In genomic region chr1:172162009-172162408, GRCm38 (mm10) we compare ENCODE assay signal across 9 mouse cellular contexts. TPM values are rescaled to one million over a fixed set of nuclear protein-coding genes. Genes with fewer than 3 reads are reported as not detected.
DNase-seq lines count a peak whose midpoint lies in the region; ATAC-seq and TF ChIP-seq lines count a peak whose summit lies in the region.
"Had no signal": no experiment of that assay in that cellular context is flagged by ENCODE, and none has a peak within 500 bp of the region (broad histone marks: within the 10 kb centered on the region; RNA-seq: fewer than 3 reads in every experiment).

No protein-coding gene starts in this region.

- no peaks in the 10 kb centered on the region for H3K9me3 ChIP-seq in liver, embryonic 14.5 days (ENCODE audit: control insufficient read depth, low read length)
- H3K9me3 ChIP-seq in kidney, postnatal 0 days (replicated peaks; ENCODE audit: low read length), result no peaks in the 10 kb centered on the region
- H3K9me3 ChIP-seq: liver, embryonic 13.5 days had no signal

- H3K4me1 ChIP-seq in liver, embryonic 14.5 days (replicated peaks; ENCODE audit: control insufficient read depth in 2 of 2, insufficient read depth in 2 of 2, low read length in 1 of 2), result peaks cover 3 to 4% of the 10 kb centered on the region in 2 experiments; a peak in 2 of 4 replicates
- peaks cover 3% of the 10 kb centered on the region; the same call in 1 of the 2 replicates for H3K4me1 ChIP-seq in kidney, postnatal 0 days (replicated peaks; ENCODE audit: insufficient read depth, low read length)

- peak; percentile 49; the same call in 1 of the 2 replicates for TF ChIP-seq CTCF in liver, embryonic 14.5 days (IDR thresholded peaks at IDR 0.05; ENCODE audit: low read depth)
- peak; percentile 65; the same call in 1 of the 2 replicates for TF ChIP-seq CTCF in kidney, postnatal 0 days (IDR thresholded peaks at IDR 0.05; ENCODE audit: low read depth)

- no peak for ATAC-seq in liver, embryonic 14.5 days (ENCODE audit: insufficient read depth)
- no peak for ATAC-seq in kidney, postnatal 0 days (replicated peaks; ENCODE audit: low FRiP score, low read depth)

- H3K27me3 ChIP-seq in liver, embryonic 14.5 days (ENCODE audit: control insufficient read depth, insufficient read depth, low read length), result no peaks in the 10 kb centered on the region
- no peaks in the 10 kb centered on the region for H3K27me3 ChIP-seq in kidney, postnatal 0 days (ENCODE audit: insufficient read depth, low read length)
- H3K27me3 ChIP-seq: liver, embryonic 13.5 days had no signal

- peak; percentile 43 for DNase-seq in embryo, embryonic 10 days (ENCODE audit: low spot score)
- no peak for DNase-seq in embryo, embryonic 9.5 days (ENCODE audit: extremely low spot score)
- DNase-seq in liver, embryonic 14.5 days (ENCODE audit: low read depth in 3 of 3, low spot score in 3 of 3), result no peak
- no peak for DNase-seq in liver
- peak; percentile 58 for DNase-seq in cerebellum, adult 9-11 months
- DNase-seq in kidney, postnatal 0 days (ENCODE audit: low spot score), result peak; percentile 58
- peak; percentile 27 to 35 for DNase-seq in natural killer cell, adult 2 months (ENCODE audit: low spot score in 2 of 2)
- DNase-seq in testis, postnatal 10 days (ENCODE audit: low spot score), result no peak
- DNase-seq: liver, embryonic 13.5 days had no signal

- WGBS in liver, embryonic 14.5 days (ENCODE audit: insufficient replicate concordance), result 83% methylated on average over 1 of the region's 1 CpGs
- 93% methylated on average over 1 of the region's 1 CpGs for WGBS in kidney, postnatal 0 days

- H3K27ac ChIP-seq in liver, embryonic 14.5 days, result no peak overlapping the region
- H3K27ac ChIP-seq in kidney, postnatal 0 days, result no peak overlapping the region
- H3K27ac ChIP-seq: liver, embryonic 13.5 days had no signal

- peaks cover 23% of the 10 kb centered on the region for H3K36me3 ChIP-seq in liver, embryonic 14.5 days (replicated peaks; ENCODE audit: control insufficient read depth, insufficient read depth, low read depth)
- peaks cover 13% of the 10 kb centered on the region; the same call in 1 of the 2 replicates for H3K36me3 ChIP-seq in kidney, postnatal 0 days (ENCODE audit: insufficient read depth, low read length)

- H3K9ac ChIP-seq in liver, embryonic 14.5 days (replicated peaks), result no peak overlapping the region
- no peak overlapping the region for H3K9ac ChIP-seq in kidney, postnatal 0 days (ENCODE audit: low read depth, low read length)
- H3K9ac ChIP-seq: liver, embryonic 13.5 days had no signal

- no peak for TF ChIP-seq EP300 in liver, embryonic 14.5 days (IDR thresholded peaks at IDR 0.05; ENCODE audit: low read depth)

- H3K4me2 ChIP-seq in liver, embryonic 14.5 days (ENCODE audit: low read depth), result no peak overlapping the region
- H3K4me2 ChIP-seq in kidney, postnatal 0 days (ENCODE audit: low read length), result no peak overlapping the region
- H3K4me2 ChIP-seq: liver, embryonic 13.5 days had no signal

- no peak overlapping the region for H3K4me3 ChIP-seq in liver, embryonic 14.5 days (ENCODE audit: insufficient read depth in 1 of 2, low read depth in 2 of 2, low read length in 2 of 2)
- H3K4me3 ChIP-seq in kidney, postnatal 0 days (replicated peaks; ENCODE audit: low read depth, low read length), result no peak overlapping the region
- H3K4me3 ChIP-seq: liver, embryonic 13.5 days had no signal

RNA-seq across cellular contexts. Expression of gene Dcaf8, which starts 14.1 kb away (rescaled TPM):
- polyA plus RNA-seq in liver, embryonic 14.5 days (2012; rRNA removed), result 25.4 and 34.6 TPM in 2 replicates
- 36.2 and 40.1 TPM in 2 replicates for polyA plus RNA-seq in liver, embryonic 14.5 days (2014; fragmentation: Nextera tagmentation; extraction: Ambion mirVana)
- 110 and 123 TPM in 2 replicates for polyA plus RNA-seq in kidney, postnatal 0 days (2015; fragmentation: Nextera tagmentation; extraction: Ambion mirVana)

RNA-seq across cellular contexts. Expression of gene Pex19, which starts 35.5 kb away (rescaled TPM):
- 19.8 and 20.1 TPM in 2 replicates for polyA plus RNA-seq in liver, embryonic 14.5 days (2012; rRNA removed)
- polyA plus RNA-seq in liver, embryonic 14.5 days (2014; fragmentation: Nextera tagmentation; extraction: Ambion mirVana), result 30.1 and 32.9 TPM in 2 replicates
- polyA plus RNA-seq in kidney, postnatal 0 days (2015; fragmentation: Nextera tagmentation; extraction: Ambion mirVana), result 133 and 136 TPM in 2 replicates

RNA-seq across cellular contexts. Expression of gene Pea15a, which starts 44.6 kb away (rescaled TPM):
- 10.4 and 11.1 TPM in 2 replicates for polyA plus RNA-seq in liver, embryonic 14.5 days (2012; rRNA removed)
- 14.4 and 16.5 TPM in 2 replicates for polyA plus RNA-seq in liver, embryonic 14.5 days (2014; fragmentation: Nextera tagmentation; extraction: Ambion mirVana)
- 91.8 and 103 TPM in 2 replicates for polyA plus RNA-seq in kidney, postnatal 0 days (2015; fragmentation: Nextera tagmentation; extraction: Ambion mirVana)

RNA-seq across cellular contexts. Expression of gene Casq1, which starts 57.7 kb away (rescaled TPM):
- 0.09 and 0.11 TPM in 2 replicates for polyA plus RNA-seq in liver, embryonic 14.5 days (2012; rRNA removed)
- polyA plus RNA-seq in liver, embryonic 14.5 days (2014; fragmentation: Nextera tagmentation; extraction: Ambion mirVana), result 0.22 TPM in 1 of 2 replicates, not detected in the other
- 2.4 and 3.1 TPM in 2 replicates for polyA plus RNA-seq in kidney, postnatal 0 days (2015; fragmentation: Nextera tagmentation; extraction: Ambion mirVana)

Comparison
In these comparisons a context has a peak if more than half of its experiments do, and no peak if none do; other contexts are left out.
1. DNase-seq: peak in embryo, embryonic 10 days (single experiment), cerebellum, adult 9-11 months (single experiment), kidney, postnatal 0 days (single experiment) and natural killer cell, adult 2 months (2 of 2); none in embryo, embryonic 9.5 days (single experiment), liver, embryonic 14.5 days (0 of 3), liver (single experiment) and testis, postnatal 10 days (single experiment).